Mouse (Mus musculus): ENCODE data around the gene Abhd14a. TPM values are rescaled to one million over a fixed set of nuclear protein-coding genes. Genes with fewer than 3 reads are reported as not detected.

Abhd14a gene
- polyA plus RNA-seq, 1 experiment from 2014 or later: 75.0 TPM

Other genes with a start within 250 kb of the Abhd14a start
- gene Ppm1m, start 247.9 kb downstream of the Abhd14a start, polyA plus RNA-seq (2015; fragmentation: Nextera tagmentation; extraction: Ambion mirVana): 48.6 and 52.2 TPM in 2 replicates
- gene Twf2, start 244.6 kb downstream of the Abhd14a start, polyA plus RNA-seq (2015; fragmentation: Nextera tagmentation; extraction: Ambion mirVana): 60.0 and 68.5 TPM in 2 replicates
- 0.07 and 0.12 TPM in 2 replicates for gene Tlr9, start 225.1 kb downstream of the Abhd14a start, polyA plus RNA-seq (2015; fragmentation: Nextera tagmentation; extraction: Ambion mirVana)
- 100 and 110 TPM in 2 replicates for gene Alas1, start 199.0 kb downstream of the Abhd14a start, polyA plus RNA-seq (2015; fragmentation: Nextera tagmentation; extraction: Ambion mirVana)
- gene Poc1a, start 166.6 kb downstream of the Abhd14a start, polyA plus RNA-seq (2015; fragmentation: Nextera tagmentation; extraction: Ambion mirVana): 19.1 and 21.3 TPM in 2 replicates
- gene Dusp7, start 79.0 kb downstream of the Abhd14a start, polyA plus RNA-seq (2015; fragmentation: Nextera tagmentation; extraction: Ambion mirVana): 39.0 and 47.0 TPM in 2 replicates
- gene Rpl29, start 18.2 kb downstream of the Abhd14a start, polyA plus RNA-seq (2015; fragmentation: Nextera tagmentation; extraction: Ambion mirVana): 786 and 956 TPM in 2 replicates
- gene Acy1, start 9.4 kb downstream of the Abhd14a start, polyA plus RNA-seq (2015; fragmentation: Nextera tagmentation; extraction: Ambion mirVana): 42.2 and 48.6 TPM in 2 replicates
- gene Abhd14b, start 219 bp downstream of the Abhd14a start, polyA plus RNA-seq (2015; fragmentation: Nextera tagmentation; extraction: Ambion mirVana): 38.9 and 40.8 TPM in 2 replicates
- gene Pcbp4, start 5.6 kb upstream of the Abhd14a start, polyA plus RNA-seq (2015; fragmentation: Nextera tagmentation; extraction: Ambion mirVana): 83.2 and 91.4 TPM in 2 replicates
- gene Gpr62, start 18.3 kb upstream of the Abhd14a start, polyA plus RNA-seq (2015; fragmentation: Nextera tagmentation; extraction: Ambion mirVana): 0.37 and 0.55 TPM in 2 replicates
- 39.9 and 40.2 TPM in 2 replicates for gene Rrp9, start 28.3 kb upstream of the Abhd14a start, polyA plus RNA-seq (2015; fragmentation: Nextera tagmentation; extraction: Ambion mirVana)
- gene Parp3, start 29.3 kb upstream of the Abhd14a start, polyA plus RNA-seq (2015; fragmentation: Nextera tagmentation; extraction: Ambion mirVana): 6.1 and 8.5 TPM in 2 replicates
- not detected in 2 replicates for gene Iqcf1, start 52.3 kb upstream of the Abhd14a start, polyA plus RNA-seq (2015; fragmentation: Nextera tagmentation; extraction: Ambion mirVana)
- gene Iqcf5, start 66.9 kb upstream of the Abhd14a start, polyA plus RNA-seq (2015; fragmentation: Nextera tagmentation; extraction: Ambion mirVana): not detected in 2 replicates
- not detected in 2 replicates for gene Iqcf3, start 114.0 kb upstream of the Abhd14a start, polyA plus RNA-seq (2015; fragmentation: Nextera tagmentation; extraction: Ambion mirVana)
- not detected in 2 replicates for gene Iqcf4, start 123.3 kb upstream of the Abhd14a start, polyA plus RNA-seq (2015; fragmentation: Nextera tagmentation; extraction: Ambion mirVana)
- gene Iqcf6, start 178.9 kb upstream of the Abhd14a start, polyA plus RNA-seq (2015; fragmentation: Nextera tagmentation; extraction: Ambion mirVana): not detected in 2 replicates
- 0.06 and 0.09 TPM in 2 replicates for gene Grm2, start 208.4 kb upstream of the Abhd14a start, polyA plus RNA-seq (2015; fragmentation: Nextera tagmentation; extraction: Ambion mirVana)
- gene Tex264, start 238.2 kb upstream of the Abhd14a start, polyA plus RNA-seq (2015; fragmentation: Nextera tagmentation; extraction: Ambion mirVana): 72.9 and 79.5 TPM in 2 replicates

All from limb, embryonic 15.5 days (tissue).